Mouse (Mus musculus) thymus, postnatal 4 days (tissue): ENCODE results near the gene Abcc8.

Experiments
- DNase-seq: peaks from one replicate; pipeline ENCODE4 v3.0.0; 2021

The Abcc8 gene

GRCm38 (mm10) chr7:46104256-46104915, 75.4 kb downstream of the Abcc8 start:
- no peak for DNase-seq

- no peak for DNase-seq
Observed at GRCm38 (mm10) chr7:46103771-46104170, 76.1 kb downstream of the Abcc8 start.

- no peak for DNase-seq
Observed at GRCm38 (mm10) chr7:46103075-46103591, 76.7 kb downstream of the Abcc8 start.

- DNase-seq, result peak; percentile 92
Observed at GRCm38 (mm10) chr7:46100563-46100962, 79.3 kb downstream of the Abcc8 start, which contains the start of gene Kcnj11. Kcnj11 (minus strand) TSS chr7:46100764.

GRCm38 (mm10) chr7:46099682-46100081, 80.2 kb downstream of the Abcc8 start:
- DNase-seq, result no peak

GRCm38 (mm10) chr7:46098919-46099286, 80.9 kb downstream of the Abcc8 start:
- DNase-seq, result no peak

- no peak for DNase-seq
Observed at GRCm38 (mm10) chr7:46098221-46098918, 81.5 kb downstream of the Abcc8 start.

- no peak for DNase-seq
Observed at GRCm38 (mm10) chr7:46097319-46097783, 82.5 kb downstream of the Abcc8 start.

GRCm38 (mm10) chr7:46096136-46096535, 83.7 kb downstream of the Abcc8 start:
- peak; percentile 74 for DNase-seq

GRCm38 (mm10) chr7:46092803-46093202, 87.0 kb downstream of the Abcc8 start:
- DNase-seq, result no peak

- DNase-seq, result no peak
Observed at GRCm38 (mm10) chr7:46088241-46088640, 91.6 kb downstream of the Abcc8 start.

- no peak for DNase-seq
Observed at GRCm38 (mm10) chr7:46086378-46086777, 93.5 kb downstream of the Abcc8 start.

- no peak for DNase-seq
Observed at GRCm38 (mm10) chr7:46084839-46085513, 94.9 kb downstream of the Abcc8 start.

GRCm38 (mm10) chr7:46084024-46084423, 95.8 kb downstream of the Abcc8 start:
- no peak for DNase-seq

GRCm38 (mm10) chr7:46077675-46078074, 102.2 kb downstream of the Abcc8 start:
- no peak for DNase-seq

- no peak for DNase-seq
Observed at GRCm38 (mm10) chr7:46076844-46077243, 103.0 kb downstream of the Abcc8 start.

- DNase-seq, result no peak
Observed at GRCm38 (mm10) chr7:46068831-46069230, 111.0 kb downstream of the Abcc8 start.

- no peak for DNase-seq
Observed at GRCm38 (mm10) chr7:46063296-46063695, 116.5 kb downstream of the Abcc8 start.

GRCm38 (mm10) chr7:46061614-46062013, 118.2 kb downstream of the Abcc8 start:
- DNase-seq, result no peak

GRCm38 (mm10) chr7:46060688-46061087, 119.1 kb downstream of the Abcc8 start:
- no peak for DNase-seq

GRCm38 (mm10) chr7:46058882-46059281, 121.0 kb downstream of the Abcc8 start:
- DNase-seq, result peak; percentile 52
